Mouse (Mus musculus) liver, embryonic 16.5 days (tissue): Measurements from ENCODE around the gene Wfdc3. TPM values are rescaled to one million over a fixed set of nuclear protein-coding genes. Genes with fewer than 3 reads are reported as not detected.

Experiments used
- ATAC-seq: fragments of 200-750 bp; cut with Nextera tagmentation; 2 replicates; pipeline ENCODE4 v1.8.0; 2017; ENCODE audit warnings: low read depth, mild to moderate bottlenecking, moderate number of reproducible peaks, moderate library complexity
- H3K27ac ChIP-seq: fragments of 300-500 bp; sonication (generic); 2 replicates; pipeline ENCODE4 v1.5.1; 2014; ENCODE audit warnings: mild to moderate bottlenecking, low read length
- H3K27me3 ChIP-seq: fragments of 300-500 bp; sonication (generic); 2 replicates; pipeline ENCODE4 v1.6.1; 2014; ENCODE audit warnings: low read depth, low read length, mixed read lengths; ENCODE audit not compliant: control insufficient read depth, insufficient read depth
- H3K36me3 ChIP-seq: fragments of 300-500 bp; sonication (generic); 2 replicates; pipeline ENCODE4 v1.6.1; 2014; ENCODE audit warnings: mild to moderate bottlenecking; ENCODE audit not compliant: control insufficient read depth, insufficient read depth
- H3K4me1 ChIP-seq: fragments of 300-500 bp; sonication (generic); 2 replicates; pipeline ENCODE4 v1.6.1; 2014; ENCODE audit warnings: low read depth, low read length, mixed read lengths; ENCODE audit not compliant: control insufficient read depth
- H3K4me2 ChIP-seq: fragments of 300-500 bp; sonication (generic); 2 replicates; pipeline ENCODE4 v1.6.1; 2014; ENCODE audit warnings: low read depth, low read length, mixed read lengths
- H3K4me3 ChIP-seq: fragments of 300-500 bp; sonication (generic); 2 replicates; pipeline ENCODE4 v1.5.1; 2014; ENCODE audit warnings: low read depth, mild to moderate bottlenecking, low read length
- H3K9ac ChIP-seq: fragments of 300-500 bp; sonication (generic); 2 replicates; pipeline ENCODE4 v1.6.1; 2014; ENCODE audit warnings: low read depth, low read length
- H3K9me3 ChIP-seq: fragments of 300-500 bp; sonication (generic); replicated peaks from 2 replicates; pipeline ENCODE4 v1.6.1; 2016; ENCODE audit warnings: low read length; ENCODE audit not compliant: control insufficient read depth
- whole genome bisulfite sequencing: fragments of 180-500 bp; shearing (Covaris S2); extraction: QIAGEN DNeasy Blood & Tissue Kit; methylation state at CpG from one replicate; pipeline ENCODE4 v1.1.7; 2014; ENCODE audit not compliant: insufficient replicate concordance; 5-methylcytosine and 5-hydroxymethylcytosine counted together
- polyA plus RNA-seq: library from polyadenylated mRNA; unstranded; fragments of >200 nt; fragmentation: Nextera tagmentation; extraction: Ambion mirVana; gene quantifications from 2 replicates; pipeline ENCODE4 v1.2.1, GENCODE M21; 2015

The Wfdc3 gene
- 1.5 and 1.7 TPM in 2 replicates for polyA plus RNA-seq

GRCm38 (mm10) chr2:164745843-164746479 lies at the start of gene Wfdc3, which contains the start of gene Dnttip1:
Gene Wfdc3 (minus strand): TSS chr2:164745931.
Gene Dnttip1 (plus strand): TSS chr2:164745983.
- Histone ChIP-seq H3K27me3 (no peaks in the 10 kb centered on the region), H3K36me3 (peaks cover 30% of the 10 kb centered on the region), H3K27ac (peak within 1 kb of the TSS; percentile 88), H3K9me3 (no peaks in the 10 kb centered on the region), H3K4me2 (peak within 1 kb of the TSS; percentile 95), H3K4me1 (peaks cover 32% of the 10 kb centered on the region), H3K4me3 (peak within 1 kb of the TSS; percentile 87), H3K9ac (peak within 1 kb of the TSS; percentile 94)
- peak; percentile 85 for ATAC-seq
- under 1% methylated on average over 69 of the region's 70 CpGs for WGBS

GRCm38 (mm10) chr2:164794293-164794692 lies 48.6 kb upstream of the Wfdc3 start:
- ATAC-seq = peak; percentile 74
- peaks cover 38% of the 10 kb centered on the region for H3K36me3 ChIP-seq
- H3K27ac ChIP-seq = no peak overlapping the region
- H3K4me1 ChIP-seq = peaks cover 5% of the 10 kb centered on the region
- H3K27me3 ChIP-seq = no peaks in the 10 kb centered on the region
- no peak overlapping the region for H3K9ac ChIP-seq
- H3K9me3 ChIP-seq = no peaks in the 10 kb centered on the region
- WGBS = 26% methylated on average over 5 of the region's 5 CpGs
- no peak overlapping the region for H3K4me3 ChIP-seq
- H3K4me2 ChIP-seq = no peak overlapping the region

- ATAC-seq = no peak
- Histone ChIP-seq H3K4me1 (peaks cover 8% of the 10 kb centered on the region), H3K4me3 (no peak overlapping the region), H3K9ac (no peak overlapping the region), H3K27me3 (no peaks in the 10 kb centered on the region), H3K4me2 (no peak overlapping the region), H3K36me3 (peaks cover 34% of the 10 kb centered on the region), H3K27ac (no peak overlapping the region), H3K9me3 (no peaks in the 10 kb centered on the region)
- WGBS = 78% methylated on average over 2 of the region's 2 CpGs
These were observed 48.0 kb upstream of the Wfdc3 start for GRCm38 (mm10) chr2:164793772-164794171.

- Histone ChIP-seq H3K9ac (no peak overlapping the region), H3K27ac (no peak overlapping the region), H3K4me2 (no peak overlapping the region), H3K9me3 (no peaks in the 10 kb centered on the region), H3K4me3 (no peak overlapping the region), H3K27me3 (no peaks in the 10 kb centered on the region), H3K4me1 (peaks cover 14% of the 10 kb centered on the region), H3K36me3 (peaks cover 34% of the 10 kb centered on the region)
- peak; percentile 35; the same call in 1 of the 2 replicates for ATAC-seq
- 85% methylated on average over 3 of the region's 3 CpGs for WGBS
These were observed 47.5 kb upstream of the Wfdc3 start for GRCm38 (mm10) chr2:164793236-164793635.

GRCm38 (mm10) chr2:164792400-164793190 lies 46.9 kb upstream of the Wfdc3 start:
- WGBS = 87% methylated on average over 12 of the region's 12 CpGs
- no peak overlapping the region; the same call in 1 of the 2 replicates for H3K27ac ChIP-seq
- no peak overlapping the region for H3K9ac ChIP-seq
- H3K4me1 ChIP-seq = peaks cover 19% of the 10 kb centered on the region
- no peak overlapping the region for H3K4me2 ChIP-seq
- peaks cover 30% of the 10 kb centered on the region for H3K36me3 ChIP-seq
- H3K4me3 ChIP-seq = no peak overlapping the region
- no peak for ATAC-seq
- no peaks in the 10 kb centered on the region for H3K27me3 ChIP-seq
- H3K9me3 ChIP-seq = no peaks in the 10 kb centered on the region

- peaks cover 19% of the 10 kb centered on the region for H3K4me1 ChIP-seq
- H3K4me2 ChIP-seq = no peak overlapping the region
- H3K9ac ChIP-seq = no peak overlapping the region
- ATAC-seq = no peak
- no peak overlapping the region; the same call in 1 of the 2 replicates for H3K27ac ChIP-seq
- no peaks in the 10 kb centered on the region for H3K27me3 ChIP-seq
- H3K4me3 ChIP-seq = no peak overlapping the region
- H3K9me3 ChIP-seq = no peaks in the 10 kb centered on the region
- H3K36me3 ChIP-seq = peaks cover 27% of the 10 kb centered on the region
- WGBS = 89% methylated on average over 18 of the region's 18 CpGs
These were observed 46.1 kb upstream of the Wfdc3 start for GRCm38 (mm10) chr2:164791841-164792261.

- Histone ChIP-seq H3K9ac (no peak overlapping the region), H3K27ac (no peak overlapping the region), H3K4me1 (peaks cover 28% of the 10 kb centered on the region), H3K4me3 (no peak overlapping the region), H3K36me3 (peaks cover 23% of the 10 kb centered on the region), H3K4me2 (no peak overlapping the region), H3K27me3 (no peaks in the 10 kb centered on the region), H3K9me3 (no peaks in the 10 kb centered on the region)
- ATAC-seq = no peak
- 78% methylated on average over 4 of the region's 4 CpGs for WGBS
These were observed 44.7 kb upstream of the Wfdc3 start for GRCm38 (mm10) chr2:164790451-164790850.

GRCm38 (mm10) chr2:164788411-164788810 lies 42.7 kb upstream of the Wfdc3 start:
- peaks cover 35% of the 10 kb centered on the region for H3K4me1 ChIP-seq
- no peaks in the 10 kb centered on the region for H3K27me3 ChIP-seq
- H3K36me3 ChIP-seq = peaks cover 17% of the 10 kb centered on the region
- H3K4me3 ChIP-seq = no peak overlapping the region
- H3K9ac ChIP-seq = no peak overlapping the region
- 60% methylated on average over 4 of the region's 4 CpGs for WGBS
- peak; percentile 33; the same call in 1 of the 2 replicates for ATAC-seq
- H3K9me3 ChIP-seq = no peaks in the 10 kb centered on the region
- H3K4me2 ChIP-seq = peak overlapping the region; percentile 19
- H3K27ac ChIP-seq = no peak overlapping the region

- Histone ChIP-seq H3K4me1 (peaks cover 35% of the 10 kb centered on the region), H3K4me3 (no peak overlapping the region), H3K27me3 (no peaks in the 10 kb centered on the region), H3K4me2 (no peak overlapping the region), H3K9ac (no peak overlapping the region), H3K36me3 (peaks cover 15% of the 10 kb centered on the region), H3K27ac (no peak overlapping the region), H3K9me3 (no peaks in the 10 kb centered on the region)
- WGBS = 81% methylated on average over 10 of the region's 10 CpGs
- ATAC-seq = no peak
These were observed 42.0 kb upstream of the Wfdc3 start for GRCm38 (mm10) chr2:164787779-164788178.
